Mouse (Mus musculus) neural tube, embryonic 13.5 days (tissue): Measurements from ENCODE around the gene Ltbp1. TPM values are rescaled to one million over a fixed set of nuclear protein-coding genes. Genes with fewer than 3 reads are reported as not detected.

Experiments used
- ATAC-seq: fragments of 200-750 bp; cut with Nextera tagmentation; 2 replicates; pipeline ENCODE4 v1.8.0; 2017; ENCODE audit warnings: low read depth, mild to moderate bottlenecking, moderate TSS enrichment, moderate library complexity
- H3K27ac ChIP-seq: fragments of 300-500 bp; sonication (generic); replicated peaks from 2 replicates; pipeline ENCODE4 v1.5.1; 2015; ENCODE audit warnings: moderate library complexity, mild to moderate bottlenecking, inconsistent platforms
- H3K27me3 ChIP-seq: fragments of 300-500 bp; sonication (generic); 2 replicates; pipeline ENCODE4 v1.6.1; 2015; ENCODE audit warnings: mild to moderate bottlenecking, inconsistent platforms
- H3K36me3 ChIP-seq: fragments of 300-500 bp; sonication (generic); 2 replicates; pipeline ENCODE4 v1.6.1; 2015; ENCODE audit warnings: mild to moderate bottlenecking, inconsistent platforms
- H3K4me1 ChIP-seq: fragments of 300-500 bp; sonication (generic); replicated peaks from 2 replicates; pipeline ENCODE4 v1.6.1; 2015; ENCODE audit warnings: inconsistent platforms
- H3K4me2 ChIP-seq: fragments of 300-500 bp; sonication (generic); 2 replicates; pipeline ENCODE4 v1.6.1; 2015; ENCODE audit warnings: inconsistent platforms, mild to moderate bottlenecking, moderate library complexity
- H3K4me3 ChIP-seq: fragments of 300-500 bp; sonication (generic); 2 replicates; pipeline ENCODE4 v1.5.1; 2015; ENCODE audit warnings: mild to moderate bottlenecking, inconsistent platforms
- H3K9ac ChIP-seq: fragments of 300-500 bp; sonication (generic); 2 replicates; pipeline ENCODE4 v1.6.1; 2015; ENCODE audit warnings: moderate library complexity, mild to moderate bottlenecking, inconsistent platforms
- H3K9me3 ChIP-seq: fragments of 300-500 bp; sonication (generic); 2 replicates; pipeline ENCODE4 v1.6.1; 2016; ENCODE audit warnings: inconsistent platforms
- WGBS: fragments of 180-500 bp; shearing (Covaris S2); methylation state at CpG from one replicate; pipeline ENCODE4 v1.1.7; 2015; 5-methylcytosine and 5-hydroxymethylcytosine counted together
- polyA plus RNA-seq: library from polyadenylated mRNA; unstranded; fragments of >200 nt; fragmentation: Nextera tagmentation; extraction: Ambion mirVana; gene quantifications from 2 replicates; pipeline ENCODE4 v1.2.1, GENCODE M21; 2015

Ltbp1 gene
- polyA plus RNA-seq, 1 experiment from 2014 or later: 2.9 TPM

- Histone ChIP-seq H3K27me3 (no peaks in the 10 kb centered on the region), H3K4me3 (no peak overlapping the region), H3K4me1 (no peaks in the 10 kb centered on the region), H3K4me2 (no peak overlapping the region), H3K27ac (no peak overlapping the region), H3K9me3 (no peaks in the 10 kb centered on the region), H3K36me3 (no peaks in the 10 kb centered on the region), H3K9ac (no peak overlapping the region)
- ATAC-seq: no peak
- WGBS: 86% methylated on average over 2 of the region's 2 CpGs
Measured at GRCm38 (mm10) chr17:75198767-75199166, 193.4 kb downstream of the Ltbp1 start.

- no peak for ATAC-seq
- no peaks in the 10 kb centered on the region for H3K27me3 ChIP-seq
Measured at GRCm38 (mm10) chr17:75199694-75200093, 194.3 kb downstream of the Ltbp1 start.

GRCm38 (mm10) chr17:75202314-75202713 is 196.9 kb downstream of the Ltbp1 start:
- no peak overlapping the region for H3K27ac ChIP-seq
- 58% methylated on average over 3 of the region's 3 CpGs for WGBS
- H3K4me2 ChIP-seq: no peak overlapping the region
- H3K9ac ChIP-seq: no peak overlapping the region
- H3K36me3 ChIP-seq: no peaks in the 10 kb centered on the region
- no peaks in the 10 kb centered on the region for H3K27me3 ChIP-seq
- H3K4me1 ChIP-seq: no peaks in the 10 kb centered on the region
- no peak overlapping the region for H3K4me3 ChIP-seq
- no peak for ATAC-seq
- no peaks in the 10 kb centered on the region for H3K9me3 ChIP-seq

More at GRCm38 (mm10) chr17:75199694-75200093, 194.3 kb downstream of the Ltbp1 start:
- 86% methylated on average over 9 of the region's 9 CpGs for WGBS
- no peaks in the 10 kb centered on the region for H3K9me3 ChIP-seq
- H3K4me2 ChIP-seq: no peak overlapping the region
- H3K9ac ChIP-seq: no peak overlapping the region
- no peaks in the 10 kb centered on the region for H3K36me3 ChIP-seq
- H3K4me1 ChIP-seq: no peaks in the 10 kb centered on the region
- no peak overlapping the region for H3K4me3 ChIP-seq
- no peak overlapping the region for H3K27ac ChIP-seq

GRCm38 (mm10) chr17:75204065-75204464 is 198.7 kb downstream of the Ltbp1 start:
- WGBS: 78% methylated on average over 1 of the region's 1 CpGs
- H3K4me2 ChIP-seq: no peak overlapping the region
- no peaks in the 10 kb centered on the region for H3K9me3 ChIP-seq

GRCm38 (mm10) chr17:75206281-75206680 is 200.9 kb downstream of the Ltbp1 start:
- Histone ChIP-seq H3K27me3 (no peaks in the 10 kb centered on the region), H3K4me3 (no peak overlapping the region), H3K27ac (no peak overlapping the region), H3K36me3 (no peaks in the 10 kb centered on the region), H3K9me3 (no peaks in the 10 kb centered on the region), H3K9ac (no peak overlapping the region), H3K4me1 (0 out of 2 replicates have a peak, but pooled peaks cover 4% of the 10 kb centered on the region), H3K4me2 (no peak overlapping the region)
- 67% methylated on average over 3 of the region's 3 CpGs for WGBS
- ATAC-seq: no peak

More at GRCm38 (mm10) chr17:75204065-75204464, 198.7 kb downstream of the Ltbp1 start:
- H3K4me1 ChIP-seq: 0 out of 2 replicates have a peak, but pooled peaks cover 4% of the 10 kb centered on the region
- no peak overlapping the region for H3K4me3 ChIP-seq
- no peak for ATAC-seq
- no peak overlapping the region for H3K27ac ChIP-seq
- H3K9ac ChIP-seq: no peak overlapping the region
- no peaks in the 10 kb centered on the region for H3K36me3 ChIP-seq
- H3K27me3 ChIP-seq: no peaks in the 10 kb centered on the region

GRCm38 (mm10) chr17:75208164-75208698 is 202.9 kb downstream of the Ltbp1 start:
- H3K27me3 ChIP-seq: no peaks in the 10 kb centered on the region
- WGBS: 38% methylated on average over 7 of the region's 7 CpGs
- H3K36me3 ChIP-seq: no peaks in the 10 kb centered on the region
- H3K4me2 ChIP-seq: no peak overlapping the region
- H3K9me3 ChIP-seq: no peaks in the 10 kb centered on the region
- H3K27ac ChIP-seq: no peak overlapping the region
- no peak overlapping the region for H3K9ac ChIP-seq
- 0 out of 2 replicates have a peak, but pooled peaks cover 4% of the 10 kb centered on the region for H3K4me1 ChIP-seq
- H3K4me3 ChIP-seq: no peak overlapping the region
- ATAC-seq: no peak

GRCm38 (mm10) chr17:75210526-75210925 is 205.2 kb downstream of the Ltbp1 start:
- H3K4me1 ChIP-seq: 0 out of 2 replicates have a peak, but pooled peaks cover 4% of the 10 kb centered on the region
- H3K27me3 ChIP-seq: no peaks in the 10 kb centered on the region
- H3K9ac ChIP-seq: no peak overlapping the region
- no peak overlapping the region for H3K27ac ChIP-seq
- WGBS: 91% methylated on average over 4 of the region's 4 CpGs
- no peak overlapping the region for H3K4me2 ChIP-seq
- H3K36me3 ChIP-seq: no peaks in the 10 kb centered on the region
- no peak for ATAC-seq
- H3K4me3 ChIP-seq: no peak overlapping the region
- no peaks in the 10 kb centered on the region for H3K9me3 ChIP-seq

GRCm38 (mm10) chr17:75216362-75216761 is 211.0 kb downstream of the Ltbp1 start:
- ATAC-seq: no peak
- WGBS: 94% methylated on average over 2 of the region's 2 CpGs
- Histone ChIP-seq H3K9ac (no peak overlapping the region), H3K27me3 (no peaks in the 10 kb centered on the region), H3K36me3 (no peaks in the 10 kb centered on the region), H3K4me2 (no peak overlapping the region), H3K4me3 (no peak overlapping the region), H3K27ac (no peak overlapping the region), H3K4me1 (no peaks in the 10 kb centered on the region), H3K9me3 (no peaks in the 10 kb centered on the region)

GRCm38 (mm10) chr17:75218700-75219099 is 213.3 kb downstream of the Ltbp1 start:
- no peak overlapping the region for H3K4me3 ChIP-seq
- no peaks in the 10 kb centered on the region for H3K27me3 ChIP-seq
- no peak overlapping the region for H3K9ac ChIP-seq
- no peaks in the 10 kb centered on the region for H3K36me3 ChIP-seq
- no peaks in the 10 kb centered on the region for H3K4me1 ChIP-seq
- H3K4me2 ChIP-seq: no peak overlapping the region
- ATAC-seq: no peak
- 91% methylated on average over 6 of the region's 6 CpGs for whole genome bisulfite sequencing
- no peak overlapping the region for H3K27ac ChIP-seq
- H3K9me3 ChIP-seq: no peaks in the 10 kb centered on the region

GRCm38 (mm10) chr17:75228321-75228720 is 223.0 kb downstream of the Ltbp1 start:
- no peak for ATAC-seq
- H3K27ac ChIP-seq: no peak overlapping the region
- H3K4me2 ChIP-seq: no peak overlapping the region
- H3K9me3 ChIP-seq: no peaks in the 10 kb centered on the region
- no peaks in the 10 kb centered on the region for H3K4me1 ChIP-seq
- WGBS: 91% methylated on average over 3 of the region's 3 CpGs
- H3K36me3 ChIP-seq: no peaks in the 10 kb centered on the region
- no peaks in the 10 kb centered on the region for H3K27me3 ChIP-seq
- no peak overlapping the region for H3K4me3 ChIP-seq
- no peak overlapping the region for H3K9ac ChIP-seq

- Histone ChIP-seq H3K4me1 (no peaks in the 10 kb centered on the region), H3K27me3 (no peaks in the 10 kb centered on the region), H3K36me3 (no peaks in the 10 kb centered on the region), H3K9me3 (no peaks in the 10 kb centered on the region), H3K27ac (no peak overlapping the region), H3K4me3 (no peak overlapping the region), H3K4me2 (no peak overlapping the region), H3K9ac (no peak overlapping the region)
- 12% methylated on average over 2 of the region's 2 CpGs for WGBS
- ATAC-seq: no peak
Measured at GRCm38 (mm10) chr17:75233206-75233605, 227.8 kb downstream of the Ltbp1 start.

GRCm38 (mm10) chr17:75233923-75234322 is 228.6 kb downstream of the Ltbp1 start:
- no peaks in the 10 kb centered on the region for H3K9me3 ChIP-seq
- WGBS: 89% methylated on average over 4 of the region's 4 CpGs
- H3K27ac ChIP-seq: no peak overlapping the region
- no peaks in the 10 kb centered on the region for H3K4me1 ChIP-seq
- no peak overlapping the region for H3K4me2 ChIP-seq
- no peak overlapping the region for H3K4me3 ChIP-seq
- ATAC-seq: no peak
- no peaks in the 10 kb centered on the region for H3K27me3 ChIP-seq
- no peak overlapping the region for H3K9ac ChIP-seq
- no peaks in the 10 kb centered on the region for H3K36me3 ChIP-seq

- Histone ChIP-seq H3K27me3 (no peaks in the 10 kb centered on the region), H3K4me3 (no peak overlapping the region), H3K36me3 (no peaks in the 10 kb centered on the region), H3K9ac (no peak overlapping the region), H3K27ac (no peak overlapping the region), H3K4me2 (no peak overlapping the region), H3K9me3 (no peaks in the 10 kb centered on the region), H3K4me1 (no peaks in the 10 kb centered on the region)
- ATAC-seq: no peak
- WGBS: 94% methylated on average over 3 of the region's 3 CpGs
Measured at GRCm38 (mm10) chr17:75235781-75236180, 230.4 kb downstream of the Ltbp1 start.
